Comparison of ENCODE assay signal across 8 mouse cellular contexts in genomic region chr1:180433796-180434566, GRCm38 (mm10). TPM values are rescaled to one million over a fixed set of nuclear protein-coding genes. Genes with fewer than 3 reads are reported as not detected.
DNase-seq lines count a peak whose midpoint lies in the region; ATAC-seq and TF ChIP-seq lines count a peak whose summit lies in the region.

No protein-coding gene starts in this region.

- peak; percentile 52 for DNase-seq in thymus, postnatal 0 days (ENCODE audit: low spot score)
- no peak for DNase-seq in thymus, postnatal 36 days
- DNase-seq in cerebellum, adult 9-10 months = peak; percentile 79
- DNase-seq in frontal cortex, adult 2 months (ENCODE audit: extremely low spot score in 1 of 2, low spot score in 1 of 2) = peak; percentile 37 to 80
- peak; percentile 60 for DNase-seq in liver
- peak; percentile 38 for DNase-seq in testis, postnatal 14 days (ENCODE audit: low spot score)

- no peaks in the 10 kb centered on the region for H3K4me1 ChIP-seq in intestine, postnatal 0 days (replicated peaks; ENCODE audit: control insufficient read depth, insufficient read depth, low read length)
- peaks cover 19% of the 10 kb centered on the region for H3K4me1 ChIP-seq in midbrain, embryonic 16.5 days (ENCODE audit: control insufficient read depth, insufficient read depth, low read length)

- no peak overlapping the region for H3K27ac ChIP-seq in intestine, postnatal 0 days (ENCODE audit: low read depth, low read length)
- H3K27ac ChIP-seq in midbrain, embryonic 16.5 days (ENCODE audit: low read length) = no peak overlapping the region

- H3K9ac ChIP-seq in intestine, postnatal 0 days (ENCODE audit: low read depth, low read length) = no peak overlapping the region
- no peak overlapping the region for H3K9ac ChIP-seq in midbrain, embryonic 16.5 days (ENCODE audit: low read depth, low read length)

- no peak overlapping the region for H3K4me3 ChIP-seq in intestine, postnatal 0 days (ENCODE audit: low read depth, low read length)
- H3K4me3 ChIP-seq in midbrain, embryonic 16.5 days (ENCODE audit: low read depth, low read length) = no peak overlapping the region

- H3K9me3 ChIP-seq in intestine, postnatal 0 days (ENCODE audit: control insufficient read depth) = no peaks in the 10 kb centered on the region
- no peaks in the 10 kb centered on the region for H3K9me3 ChIP-seq in midbrain, embryonic 16.5 days (replicated peaks; ENCODE audit: control insufficient read depth, low read length, poor library complexity, severe bottlenecking)

- peak; percentile 98 for TF ChIP-seq CTCF in intestine, postnatal 0 days (IDR thresholded peaks at IDR 0.05; ENCODE audit: low read depth)

- H3K27me3 ChIP-seq in intestine, postnatal 0 days (replicated peaks; ENCODE audit: control insufficient read depth, insufficient read depth, low read length) = peaks cover 8% of the 10 kb centered on the region; the same call in 1 of the 2 replicates
- no peaks in the 10 kb centered on the region for H3K27me3 ChIP-seq in midbrain, embryonic 16.5 days (ENCODE audit: control insufficient read depth, insufficient read depth, low read depth, low read length)

- WGBS in intestine, postnatal 0 days = 16% methylated on average over 7 of the region's 7 CpGs
- 18% methylated on average over 7 of the region's 7 CpGs for WGBS in midbrain, embryonic 16.5 days

- H3K36me3 ChIP-seq in intestine, postnatal 0 days (ENCODE audit: control insufficient read depth, insufficient read depth) = no peaks in the 10 kb centered on the region
- no peaks in the 10 kb centered on the region for H3K36me3 ChIP-seq in midbrain, embryonic 16.5 days (ENCODE audit: control insufficient read depth, insufficient read depth, low read length)

- H3K4me2 ChIP-seq in intestine, postnatal 0 days (replicated peaks; ENCODE audit: low read depth) = no peak overlapping the region
- H3K4me2 ChIP-seq in midbrain, embryonic 16.5 days (ENCODE audit: low read length) = no peak overlapping the region

- ATAC-seq in intestine, postnatal 0 days = peak; percentile 64
- ATAC-seq in midbrain, embryonic 16.5 days = peak; percentile 90

RNA-seq across cellular contexts. Expression of gene Stum, which starts 49.3 kb away (rescaled TPM):
- polyA plus RNA-seq in thymus, postnatal 0 days (2015; fragmentation: Nextera tagmentation; extraction: Ambion mirVana) = 0.22 and 0.28 TPM in 2 replicates
- 118 and 128 TPM in 2 replicates for polyA plus RNA-seq in frontal cortex, adult 2 months (2012; rRNA removed)
- 2.6 and 2.7 TPM in 2 replicates for polyA plus RNA-seq in intestine, postnatal 0 days (2015; fragmentation: Nextera tagmentation; extraction: Ambion mirVana)
- 7.0 and 11.5 TPM in 2 replicates for polyA plus RNA-seq in midbrain, embryonic 16.5 days (2015; fragmentation: Nextera tagmentation; extraction: Ambion mirVana)

Comparison
In these comparisons a context has a peak if more than half of its experiments do, and no peak if none do; other contexts are left out.
1. DNase-seq: peak in thymus, postnatal 0 days (single experiment), cerebellum, adult 9-10 months (single experiment), frontal cortex, adult 2 months (2 of 2), liver (single experiment) and testis, postnatal 14 days (single experiment); none in thymus, postnatal 36 days (0 of 2).